Comparison of ENCODE assay signal across 10 mouse cellular contexts in genomic region chr15:83727626-83728025, GRCm38 (mm10). TPM values are rescaled to one million over a fixed set of nuclear protein-coding genes. Genes with fewer than 3 reads are reported as not detected.
DNase-seq lines count a peak whose midpoint lies in the region; ATAC-seq and TF ChIP-seq lines count a peak whose summit lies in the region.
"Had no signal": no experiment of that assay in that cellular context is flagged by ENCODE, and none has a peak within 500 bp of the region (broad histone marks: within the 10 kb centered on the region; RNA-seq: fewer than 3 reads in every experiment).

No protein-coding gene starts in this region.

- peaks cover 2% of the 10 kb centered on the region; the same call in 1 of the 2 replicates for H3K4me1 ChIP-seq in cerebellum, adult 2 months (ENCODE audit: control insufficient read depth, insufficient read depth, low read length)
- H3K4me1 ChIP-seq in midbrain, embryonic 14.5 days (ENCODE audit: control insufficient read depth, insufficient read depth, low read length), result peaks cover 15% of the 10 kb centered on the region
- peaks cover 40% of the 10 kb centered on the region for H3K4me1 ChIP-seq in midbrain, embryonic 13.5 days (replicated peaks)

- 19% methylated on average over 3 of the region's 3 CpGs for WGBS in cerebellum, adult 2 months
- WGBS in midbrain, embryonic 14.5 days, result 8% methylated on average over 3 of the region's 3 CpGs
- 4% methylated on average over 3 of the region's 3 CpGs for WGBS in midbrain, embryonic 13.5 days

- no peaks in the 10 kb centered on the region for H3K9me3 ChIP-seq in midbrain, embryonic 14.5 days (ENCODE audit: control insufficient read depth, low read length)
- H3K9me3 ChIP-seq in midbrain, embryonic 13.5 days, result no peaks in the 10 kb centered on the region

- H3K4me3 ChIP-seq in cerebellum, adult 2 months (replicated peaks; ENCODE audit: insufficient read depth, low read depth, low read length), result no peak overlapping the region
- no peak overlapping the region for H3K4me3 ChIP-seq in midbrain, embryonic 14.5 days (replicated peaks; ENCODE audit: low read depth, low read length)
- no peak overlapping the region for H3K4me3 ChIP-seq in midbrain, embryonic 13.5 days (replicated peaks)
- H3K4me3 ChIP-seq: myocyte had no signal

- H3K36me3 ChIP-seq in midbrain, embryonic 14.5 days (ENCODE audit: control insufficient read depth, insufficient read depth, low read length), result no peaks in the 10 kb centered on the region
- no peaks in the 10 kb centered on the region for H3K36me3 ChIP-seq in midbrain, embryonic 13.5 days
- H3K36me3 ChIP-seq: G1E had no signal

- H3K4me2 ChIP-seq in midbrain, embryonic 14.5 days (ENCODE audit: low read length), result no peak overlapping the region
- no peak overlapping the region for H3K4me2 ChIP-seq in midbrain, embryonic 13.5 days (replicated peaks)

- H3K27ac ChIP-seq in cerebellum, adult 2 months (ENCODE audit: insufficient read depth, low read length), result no peak overlapping the region
- no peak overlapping the region for H3K27ac ChIP-seq in midbrain, embryonic 14.5 days (replicated peaks; ENCODE audit: low read depth, low read length)
- H3K27ac ChIP-seq in midbrain, embryonic 13.5 days, result no peak overlapping the region

- H3K27me3 ChIP-seq in cerebellum, adult 2 months (ENCODE audit: control insufficient read depth, insufficient read depth, low read length), result peaks cover 5% of the 10 kb centered on the region; the same call in 1 of the 2 replicates
- no peaks in the 10 kb centered on the region for H3K27me3 ChIP-seq in midbrain, embryonic 14.5 days (ENCODE audit: control insufficient read depth, insufficient read depth, low read length)
- peaks cover 60% of the 10 kb centered on the region for H3K27me3 ChIP-seq in midbrain, embryonic 13.5 days

- H3K9ac ChIP-seq in midbrain, embryonic 14.5 days (replicated peaks; ENCODE audit: low read length), result no peak overlapping the region; the same call in 1 of the 2 replicates
- H3K9ac ChIP-seq in midbrain, embryonic 13.5 days (replicated peaks), result no peak overlapping the region

- DNase-seq in cerebellum, adult 2 months, result peak; percentile 13 to 26
- no peak for DNase-seq in cerebellum, adult 11-12 months
- peak; percentile 78 for DNase-seq in midbrain, embryonic 14.5 days
- peak; percentile 82 to 86 for DNase-seq in cerebellum, postnatal 14 days
- peak; percentile 80 for DNase-seq in heart, postnatal 4 days
- DNase-seq in lung, postnatal 25 days (ENCODE audit: low spot score), result peak; percentile 52
- peak; percentile 47 for DNase-seq in thymus, postnatal 14 days

- peak; percentile 67 for TF ChIP-seq CTCF in cerebellum, adult 2 months (IDR thresholded peaks at IDR 0.05; ENCODE audit: borderline replicate concordance, insufficient read depth, low read depth, low read length)

- TF ChIP-seq POLR2A in cerebellum, adult 2 months (IDR thresholded peaks at IDR 0.05; ENCODE audit: borderline replicate concordance, insufficient read depth, low read length), result no peak

- no peak for ATAC-seq in midbrain, embryonic 14.5 days (ENCODE audit: low FRiP score, low TSS enrichment)
- ATAC-seq in midbrain, embryonic 13.5 days, result no peak

RNA-seq across cellular contexts. Expression of gene Scube1, which starts 2.8 kb away (rescaled TPM):
- polyA plus RNA-seq in cerebellum, adult 2 months (2012; rRNA removed), result 2.9 and 3.1 TPM in 2 replicates
- polyA plus RNA-seq in midbrain, embryonic 14.5 days (2014; fragmentation: Nextera tagmentation; extraction: Ambion mirVana), result 10.2 and 13.5 TPM in 2 replicates
- polyA plus RNA-seq in midbrain, embryonic 13.5 days (2015; fragmentation: Nextera tagmentation; extraction: Ambion mirVana), result 15.5 and 16.7 TPM in 2 replicates
- total RNA-seq in heart, postnatal 4 days (2021), result 1 to 10 TPM; 4.2 to 5.4 TPM
- polyA plus RNA-seq: G1E, myocyte had no signal

RNA-seq across cellular contexts. Expression of gene Mpped1, which starts 51.6 kb away (rescaled TPM):
- polyA plus RNA-seq in cerebellum, adult 2 months (2012; rRNA removed), result 9.7 and 12.0 TPM in 2 replicates
- 16.5 and 16.9 TPM in 2 replicates for polyA plus RNA-seq in midbrain, embryonic 14.5 days (2014; fragmentation: Nextera tagmentation; extraction: Ambion mirVana)
- polyA plus RNA-seq in midbrain, embryonic 13.5 days (2015; fragmentation: Nextera tagmentation; extraction: Ambion mirVana), result 10.0 and 18.2 TPM in 2 replicates
- not detected for total RNA-seq in heart, postnatal 4 days (2021)
- total RNA-seq: G1E had no signal
- polyA plus RNA-seq: G1E, myocyte had no signal
